Mouse (Mus musculus): ENCODE measurements at regions not wholly inside any gene's neighbourhood (a gene's known extent, or its start where the extent isn't known, plus 50 kb on each side); places are given as distances from the start of the nearest gene placed in this dataset.

DNA sequence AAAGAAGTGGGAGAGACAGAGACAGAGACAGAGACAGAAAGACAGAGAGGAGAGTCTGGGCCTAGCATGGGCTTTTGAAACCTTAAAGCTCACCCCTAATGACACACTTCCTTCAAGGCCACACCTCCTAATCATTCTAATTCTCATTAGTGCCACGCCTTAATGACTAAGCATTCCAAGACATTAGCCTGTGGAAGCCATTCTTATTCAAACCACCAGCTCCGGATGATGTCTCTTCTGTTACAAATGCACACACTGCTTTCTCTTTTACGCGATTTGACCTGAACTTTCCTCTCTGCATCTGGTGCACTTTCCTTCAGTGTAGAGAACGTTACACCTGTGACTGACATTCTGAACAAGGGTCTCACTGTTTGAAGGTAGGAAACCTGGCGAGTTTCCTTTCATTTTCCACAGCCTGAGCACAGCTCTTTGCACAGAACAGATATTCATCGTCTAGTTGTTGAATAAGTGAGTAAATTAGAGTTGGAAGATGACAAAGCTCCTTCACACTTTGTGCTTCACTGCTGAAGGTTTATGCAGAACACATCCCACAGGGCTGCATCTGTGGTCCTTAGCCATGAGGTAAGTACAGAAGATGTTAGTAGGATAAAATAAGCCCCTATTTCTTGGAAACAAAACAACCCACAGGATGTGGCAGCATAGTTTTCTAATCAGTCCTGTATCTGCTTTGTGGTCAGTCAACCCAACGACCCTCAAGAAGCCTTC, 116.8 kb downstream of the Faxc start:
- no peak for DNase-seq

DNA sequence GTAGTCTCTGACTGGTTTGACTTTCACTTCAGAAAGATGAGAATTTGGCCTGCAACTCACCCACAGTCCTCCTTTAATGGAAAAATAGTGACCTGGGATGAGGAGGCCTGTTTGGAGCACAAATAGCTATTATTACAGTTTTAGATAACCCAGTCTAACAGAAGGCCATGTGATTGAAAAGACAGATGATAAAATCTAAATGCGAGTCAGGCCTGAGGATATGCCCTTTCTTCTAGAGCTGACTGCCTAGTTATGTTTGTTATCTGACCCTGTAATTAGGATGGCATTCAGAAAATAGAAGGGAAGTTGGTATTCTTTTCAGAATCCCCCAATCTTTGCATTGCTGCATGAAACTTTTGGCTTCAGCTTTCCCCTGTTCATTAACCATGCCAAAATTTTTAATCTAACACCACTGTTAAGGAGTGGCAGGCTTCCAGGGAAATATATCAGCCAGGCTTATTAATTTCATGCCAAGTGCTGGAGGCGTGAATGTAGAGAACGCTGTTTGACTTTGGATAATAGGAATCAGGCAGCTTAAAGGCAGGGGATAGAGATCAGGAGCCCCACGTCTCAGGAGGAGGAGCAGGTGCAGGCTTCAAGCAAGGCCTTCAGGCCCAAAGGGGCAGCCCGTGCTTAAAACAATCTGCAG, 135.8 kb downstream of the Faxc start:
- no peak for DNase-seq

DNA sequence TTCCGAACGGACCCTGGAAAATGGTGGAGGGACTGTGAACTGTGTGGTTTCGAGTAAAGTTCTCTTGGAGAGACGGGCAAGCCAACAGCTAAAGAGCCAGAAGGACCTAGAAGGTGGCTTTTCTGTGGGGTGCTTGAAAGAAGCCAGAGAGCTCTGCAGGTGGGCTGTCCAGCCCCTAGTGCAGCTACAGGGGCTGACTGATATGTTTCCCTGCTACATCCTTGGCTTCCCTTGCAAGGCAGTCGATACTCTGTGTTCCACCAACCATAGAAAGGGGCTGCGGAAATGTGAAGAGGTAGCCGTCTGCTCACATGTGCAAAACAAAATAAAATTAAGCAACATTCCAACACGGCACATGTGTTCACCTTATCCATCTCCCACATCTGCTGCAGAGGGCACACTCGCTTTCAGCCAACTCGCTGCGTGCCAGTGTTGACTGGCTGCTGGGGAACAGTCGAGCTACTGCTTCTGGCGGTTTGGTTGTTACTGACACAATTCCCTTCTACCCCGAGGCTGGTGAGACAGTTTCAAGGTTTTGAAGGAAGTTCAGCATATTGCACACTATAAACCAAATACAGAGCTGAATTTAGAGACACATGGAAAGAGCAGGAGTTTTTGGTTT, 136.7 kb downstream of the Faxc start:
- DNase-seq, result no peak

DNA sequence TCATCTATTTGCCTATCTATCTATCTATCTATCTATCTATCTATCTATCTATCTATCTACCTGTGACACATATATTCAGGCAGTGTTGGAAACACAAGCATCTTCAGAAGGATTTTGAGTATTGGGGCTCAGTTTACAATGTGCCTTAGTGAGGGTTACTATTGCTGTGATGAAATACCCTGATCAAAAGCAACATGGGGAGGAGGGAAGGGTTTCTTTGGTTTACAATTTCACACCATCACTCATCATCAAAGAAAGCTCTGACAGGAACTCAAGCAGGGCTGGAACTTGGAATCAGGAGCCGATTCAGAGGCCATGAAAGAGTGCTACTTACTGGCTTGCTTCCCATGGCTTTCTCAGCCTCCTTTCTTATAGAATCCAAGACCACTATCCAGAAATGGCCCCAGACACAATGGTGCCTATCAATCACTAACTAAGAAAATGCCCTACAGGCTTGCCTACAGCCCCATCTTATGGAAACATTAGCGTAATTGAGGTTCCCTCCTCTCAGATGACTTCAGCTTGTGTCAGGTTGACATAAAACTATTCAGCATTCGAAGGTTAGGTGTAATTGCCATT, 157.2 kb downstream of the Faxc start:
- no peak for DNase-seq

GRCm38 (mm10) chr4:22089637-22090041, 158.5 kb downstream of the Faxc start:
- DNase-seq, result no peak

- DNase-seq, result no peak
These were observed 159.4 kb downstream of the Faxc start for GRCm38 (mm10) chr4:22090536-22090935.

DNA sequence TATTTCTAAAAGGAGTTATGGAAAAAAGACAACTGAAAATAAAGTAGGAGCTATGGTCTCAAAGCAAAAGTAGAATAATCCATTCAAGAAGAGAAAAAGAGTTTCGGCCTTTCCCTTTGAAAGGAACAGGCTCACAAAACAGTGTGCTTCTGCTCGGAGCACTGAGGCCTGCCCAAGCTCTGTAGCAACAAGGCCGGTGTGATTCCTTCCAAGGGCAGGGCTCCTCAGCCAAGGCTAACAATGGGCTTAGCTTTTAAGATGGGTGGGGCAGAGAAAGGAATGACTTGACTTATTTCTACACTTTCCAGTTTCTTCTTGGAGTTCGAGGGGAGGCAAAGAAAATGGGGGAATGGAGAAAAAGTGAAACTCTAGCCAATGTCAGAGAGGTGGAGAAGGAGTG, 161.4 kb downstream of the Faxc start:
- DNase-seq, result no peak

DNA sequence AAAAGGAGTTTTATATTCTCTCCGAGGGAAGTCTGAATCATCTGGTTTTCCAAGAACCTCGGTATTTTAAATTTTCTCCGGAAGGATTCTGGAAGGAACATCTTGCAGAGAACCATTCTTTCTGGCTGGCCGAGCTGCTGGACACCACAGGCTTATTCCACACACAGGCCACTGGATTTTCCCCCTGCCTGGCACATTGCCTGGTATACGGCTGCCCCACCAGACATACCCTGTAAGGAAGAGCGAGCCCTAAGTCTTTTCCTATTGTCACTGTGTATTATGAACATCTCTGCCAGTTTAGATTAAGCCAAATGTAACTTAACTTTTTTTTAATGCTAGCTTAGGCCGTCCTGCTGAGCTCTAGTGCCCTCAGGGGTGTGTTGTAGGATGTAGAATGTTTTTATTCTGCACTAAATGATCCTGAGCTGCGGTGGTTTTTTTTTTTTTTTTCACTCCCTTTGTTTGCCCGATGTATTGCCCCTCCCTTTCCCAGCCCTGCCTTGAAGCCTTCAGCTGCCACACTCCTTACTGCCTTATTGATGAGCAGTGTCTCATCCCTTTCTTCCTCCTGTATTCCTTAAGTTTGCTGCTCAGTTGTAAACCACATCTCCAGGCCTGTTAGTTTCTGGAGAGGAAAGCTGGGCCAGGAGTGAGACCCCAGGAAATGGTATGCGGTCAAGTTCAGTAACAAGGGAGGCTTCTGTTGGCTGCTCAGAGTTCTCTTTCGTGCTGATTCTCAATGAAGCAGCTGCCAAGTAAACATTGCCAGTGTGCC, 164.3 kb downstream of the Faxc start:
- no peak for DNase-seq

DNA sequence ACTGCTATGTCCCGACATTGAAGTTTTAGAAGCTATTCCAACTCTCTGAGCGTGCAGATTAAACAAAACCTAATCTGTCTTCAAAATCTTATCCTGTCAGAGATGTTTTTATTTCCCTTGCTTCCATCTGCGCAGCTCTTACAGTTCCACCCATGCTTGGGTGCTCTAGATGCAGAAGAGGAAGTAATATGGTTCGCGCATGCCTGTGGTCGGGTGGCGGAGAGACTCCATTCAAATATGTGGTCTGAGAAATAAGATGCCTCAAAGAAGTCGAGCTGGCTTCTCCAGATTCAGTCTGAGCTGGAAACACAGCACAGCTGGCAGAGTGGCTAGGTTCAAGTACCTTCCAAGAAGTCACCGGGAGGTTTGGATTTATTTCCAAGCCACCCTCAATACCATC, 167.5 kb downstream of the Faxc start:
- no peak for DNase-seq

GRCm38 (mm10) chr4:22102478-22102877, 171.3 kb downstream of the Faxc start:
- no peak for DNase-seq

DNA sequence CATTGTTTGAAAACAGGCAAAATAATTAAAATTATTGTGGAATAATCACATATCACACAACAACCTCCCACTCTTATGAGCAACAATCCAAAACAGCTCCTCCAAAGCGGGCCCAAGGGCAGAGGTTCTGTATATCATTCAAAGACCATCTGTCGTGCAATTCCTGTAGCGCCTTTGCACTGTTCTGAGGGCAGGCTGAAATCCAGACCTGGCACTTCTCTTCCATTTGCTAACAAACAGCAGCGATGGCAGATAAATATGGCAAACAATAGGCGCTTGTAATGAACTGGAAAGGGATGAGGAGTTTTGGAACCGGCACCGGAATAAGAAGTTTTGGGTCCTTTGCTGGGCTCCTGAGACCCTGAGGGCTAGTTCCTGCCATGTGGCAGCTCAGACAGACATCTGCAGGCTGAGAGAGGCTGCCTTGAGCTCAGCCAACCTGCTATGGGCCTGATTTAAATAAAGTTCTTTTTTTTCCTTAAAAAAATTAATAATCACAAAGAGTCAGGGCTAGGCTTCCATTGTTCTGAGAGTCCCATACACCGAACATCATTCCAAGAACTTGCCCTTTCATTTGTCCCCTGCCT, 172.0 kb downstream of the Faxc start:
- no peak for DNase-seq

GRCm38 (mm10) chr4:22106883-22107282, 175.8 kb downstream of the Faxc start:
- DNase-seq, result no peak

DNA sequence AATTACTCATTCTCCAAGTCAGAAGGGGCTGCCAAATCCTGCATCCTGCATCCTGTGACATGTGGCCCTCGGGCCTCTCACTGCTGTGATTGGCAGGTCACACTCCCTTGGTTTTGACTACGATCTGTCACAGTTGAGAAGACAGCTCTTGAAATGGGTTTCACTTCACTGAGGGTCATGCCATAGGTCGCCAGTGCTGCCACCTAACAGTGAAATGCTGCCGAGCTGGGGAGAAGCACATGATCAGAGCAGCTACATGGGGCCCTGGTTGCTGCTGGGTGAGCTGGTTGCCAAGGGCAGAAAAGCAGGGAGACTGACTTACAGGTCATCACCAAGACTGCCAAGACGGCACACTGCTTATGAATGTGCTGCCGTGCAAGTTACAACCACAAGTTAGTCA, 178.3 kb downstream of the Faxc start:
- no peak for DNase-seq

- no peak for DNase-seq
These were observed 179.3 kb downstream of the Faxc start for GRCm38 (mm10) chr4:22110400-22110799.

- no peak for DNase-seq
These were observed 181.1 kb downstream of the Faxc start for GRCm38 (mm10) chr4:22112209-22112608.

DNA sequence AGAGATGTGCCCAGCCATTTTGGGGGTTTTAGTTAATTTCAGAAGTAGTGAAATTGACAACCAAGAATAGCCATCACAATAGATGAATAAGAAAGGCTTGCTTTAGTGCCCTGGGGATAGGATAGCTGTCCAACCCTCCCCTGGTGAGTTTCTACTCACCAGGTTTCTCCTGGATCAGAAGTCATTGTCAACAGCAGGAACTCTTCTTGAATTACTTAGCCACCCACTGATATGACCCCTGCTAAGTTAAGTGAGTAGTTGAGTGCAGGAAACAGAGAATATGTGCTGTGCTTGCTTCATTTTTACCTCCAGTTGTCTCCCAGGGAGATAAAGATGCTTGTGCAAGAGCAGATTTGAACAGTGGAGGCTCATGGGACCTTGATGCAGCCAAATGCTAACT, 183.3 kb downstream of the Faxc start:
- no peak for DNase-seq

- no peak for DNase-seq
These were observed 188.7 kb downstream of the Faxc start for GRCm38 (mm10) chr4:22119877-22120276.

DNA sequence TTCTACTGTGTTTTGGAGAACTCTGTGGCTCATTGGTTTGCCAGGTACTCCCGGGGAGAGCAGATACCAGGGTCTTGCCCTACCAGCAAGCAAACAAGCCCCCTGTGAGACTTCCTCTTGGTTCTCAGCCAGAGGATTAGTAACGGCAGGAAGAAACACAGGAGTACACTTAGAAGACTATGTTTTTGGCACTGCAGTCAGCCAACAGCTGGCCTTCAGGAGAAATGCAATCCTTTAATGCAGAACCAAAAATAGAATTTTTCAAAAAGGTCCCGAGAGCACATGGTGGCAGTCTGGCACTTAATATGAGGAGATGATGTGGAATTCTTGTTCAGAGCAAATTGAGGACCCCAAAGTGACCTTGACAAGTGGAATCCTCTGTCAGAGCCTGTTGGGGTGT, 189.8 kb downstream of the Faxc start:
- no peak for DNase-seq

DNA sequence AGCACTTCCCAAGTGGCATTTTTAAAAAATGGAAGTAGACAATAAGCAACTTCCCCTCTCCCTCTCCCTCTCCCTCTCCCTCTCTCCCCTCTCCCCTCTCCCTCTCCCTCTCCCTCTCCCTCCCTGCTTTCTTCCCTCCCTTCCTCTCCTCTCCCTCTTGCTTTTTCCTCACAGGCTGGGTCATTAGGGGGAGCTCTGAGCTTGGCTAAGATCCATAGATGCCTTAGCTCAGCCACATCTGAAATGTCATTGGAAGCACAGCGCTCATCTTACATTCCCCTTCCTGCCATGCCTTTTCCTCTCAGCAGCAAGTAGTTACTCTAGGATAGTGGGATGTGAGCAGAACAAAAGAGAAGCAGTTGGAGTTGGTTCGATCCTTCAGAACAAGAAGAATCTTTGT, 190.3 kb downstream of the Faxc start:
- DNase-seq, result no peak

- DNase-seq, result no peak
These were observed 193.7 kb downstream of the Faxc start for GRCm38 (mm10) chr4:22124836-22125235.

- DNase-seq, result no peak
These were observed 199.4 kb downstream of the Faxc start for GRCm38 (mm10) chr4:22130511-22130910.

Data from adrenal gland, adult 8-10 months (tissue).